Mouse (Mus musculus) hindlimb bud, embryonic 11.5 days (tissue): ENCODE measurements around the gene Tnnt1.

ENCODE experiments used
- DNase-seq: peaks from one replicate; pipeline ENCODE4 v3.0.0-alpha.2; 2012; ENCODE audit warnings: low read depth, low spot score; ENCODE audit errors: extremely low spot score

Gene Tnnt1

GRCm38 (mm10) chr7:4498251-4498650 lies 17.9 kb downstream of the Tnnt1 start:
- DNase-seq, result no peak

- no peak for DNase-seq
Measured at GRCm38 (mm10) chr7:4497271-4497903, 18.8 kb downstream of the Tnnt1 start.

GRCm38 (mm10) chr7:4496468-4496867 lies 19.7 kb downstream of the Tnnt1 start:
- DNase-seq, result no peak

- DNase-seq, result no peak
Measured at GRCm38 (mm10) chr7:4493991-4494390, 22.2 kb downstream of the Tnnt1 start.

- DNase-seq, result no peak
Measured at GRCm38 (mm10) chr7:4492284-4493224, 23.6 kb downstream of the Tnnt1 start.

GRCm38 (mm10) chr7:4491308-4491707 lies 24.9 kb downstream of the Tnnt1 start:
- DNase-seq, result no peak

- no peak for DNase-seq
Measured at GRCm38 (mm10) chr7:4482281-4482680, 33.9 kb downstream of the Tnnt1 start.

GRCm38 (mm10) chr7:4479674-4480073 lies 36.5 kb downstream of the Tnnt1 start:
- no peak for DNase-seq

- no peak for DNase-seq
Measured at GRCm38 (mm10) chr7:4478796-4479291, 37.3 kb downstream of the Tnnt1 start.

- peak; percentile 86 for DNase-seq
Measured at GRCm38 (mm10) chr7:4478021-4478795, 38.0 kb downstream of the Tnnt1 start.

- no peak for DNase-seq
Measured at GRCm38 (mm10) chr7:4473940-4474339, 42.2 kb downstream of the Tnnt1 start.

GRCm38 (mm10) chr7:4471179-4471555 lies 45.0 kb downstream of the Tnnt1 start:
- no peak for DNase-seq

- DNase-seq, result no peak
Measured at GRCm38 (mm10) chr7:4470275-4471178, 45.7 kb downstream of the Tnnt1 start.

- no peak for DNase-seq
Measured at GRCm38 (mm10) chr7:4467801-4468200, 48.4 kb downstream of the Tnnt1 start.

GRCm38 (mm10) chr7:4464194-4464824 lies 51.9 kb downstream of the Tnnt1 start:
- DNase-seq, result no peak

GRCm38 (mm10) chr7:4460576-4461434 lies 55.4 kb downstream of the Tnnt1 start, which contains the start of gene Eps8l1:
TSS of gene Eps8l1 (plus strand) at chr7:4460674.
- no peak for DNase-seq
